Mouse (Mus musculus) erythroblast, embryonic 14.5 days (primary cell): Measurements from ENCODE around the gene Neb. TPM values are rescaled to one million over a fixed set of nuclear protein-coding genes. Genes with fewer than 3 reads are reported as not detected.
"Not testable (repeated sequence)": the region's sequence is repeated elsewhere in the genome, so short reads cannot be mapped to it uniquely, and the experiment has no call there.

Experiments used
- H3K27me3 ChIP-seq: 2 replicates; pipeline ENCODE4 v1.6.1; 2012; ENCODE audit warnings: inconsistent platforms; ENCODE audit not compliant: control insufficient read depth
- H3K36me3 ChIP-seq: 2 replicates; pipeline ENCODE4 v1.6.1; 2012; ENCODE audit warnings: mild to moderate bottlenecking, inconsistent platforms; ENCODE audit not compliant: control insufficient read depth
- H3K4me1 ChIP-seq: 2 replicates; pipeline ENCODE4 v1.6.1; 2012; ENCODE audit warnings: inconsistent platforms; ENCODE audit not compliant: control insufficient read depth
- H3K4me3 ChIP-seq: replicated peaks from 2 replicates; pipeline ENCODE3; 2012; ENCODE audit warnings: moderate library complexity, mild to moderate bottlenecking, inconsistent platforms
- H3K9me3 ChIP-seq: 2 replicates; pipeline ENCODE4 v1.6.1; 2012; ENCODE audit warnings: low read length, inconsistent platforms, mixed read lengths; ENCODE audit not compliant: control insufficient read depth
- GATA1 ChIP-seq: IDR thresholded peaks from 2 replicates; pipeline ENCODE4 v1.6.1; 2012; ENCODE audit warnings: low read length, inconsistent platforms, mixed read lengths
- TAL1 ChIP-seq: IDR thresholded peaks from 3 replicates; pipeline ENCODE4 v1.6.1; 2012; ENCODE audit warnings: low read length, inconsistent platforms, mixed read lengths
- polyA plus RNA-seq: library from polyadenylated mRNA; stranded (reverse); fragments of >175 nt; gene quantifications from 2 replicates; pipeline ENCODE4 v1.2.3, GENCODE M21; 2012

Gene Neb
- polyA plus RNA-seq, 1 experiment = not detected

DNA sequence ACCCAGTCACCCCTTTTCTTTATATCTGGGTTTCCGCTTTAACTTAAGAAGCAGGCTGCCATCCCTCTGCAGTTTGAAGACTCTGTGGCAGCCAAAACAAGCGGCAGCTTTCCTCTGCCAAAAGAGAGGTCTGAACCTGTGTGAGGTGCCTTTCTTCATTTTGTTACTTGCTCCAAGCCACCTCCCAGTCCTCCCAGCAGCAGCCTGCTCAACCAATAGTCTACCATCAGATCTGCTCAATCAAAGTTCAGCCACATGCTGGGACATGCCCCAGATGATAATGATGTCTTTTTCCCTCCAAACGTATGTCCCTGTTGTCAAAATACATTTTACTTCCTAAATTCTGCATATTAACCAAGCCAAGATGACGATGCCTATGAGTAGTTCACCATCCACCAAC lies 173.3 kb downstream of the Neb start:
- H3K9me3 ChIP-seq = no peaks in the 10 kb centered on the region
- H3K36me3 ChIP-seq = no peaks in the 10 kb centered on the region
- H3K27me3 ChIP-seq = no peaks in the 10 kb centered on the region
- no peak for TF ChIP-seq GATA1
- TF ChIP-seq TAL1 = no peak
- no peaks in the 10 kb centered on the region for H3K4me1 ChIP-seq
- no peak overlapping the region for H3K4me3 ChIP-seq

DNA sequence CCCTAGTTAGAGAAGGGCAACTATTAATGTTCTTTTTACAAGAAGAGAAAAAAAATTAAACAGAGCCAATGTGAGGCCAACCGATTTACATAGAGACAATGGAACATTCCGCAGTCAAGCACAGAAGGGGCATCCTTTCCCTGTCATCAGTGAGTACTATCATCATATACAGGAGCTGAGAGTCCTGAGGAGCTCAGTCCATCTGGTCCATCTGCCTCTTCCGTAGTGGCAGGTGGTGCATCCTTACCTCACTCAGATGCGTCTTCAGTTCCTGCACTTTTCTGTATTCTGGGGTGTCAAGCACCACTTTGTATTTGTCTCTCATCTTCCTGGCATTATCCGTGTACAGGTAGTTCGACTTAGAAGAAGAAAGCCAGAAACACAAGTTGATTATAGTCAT lies 184.6 kb downstream of the Neb start:
- Histone ChIP-seq H3K4me1 (no peaks in the 10 kb centered on the region), H3K36me3 (no peaks in the 10 kb centered on the region), H3K4me3 (no peak overlapping the region), H3K27me3 (no peaks in the 10 kb centered on the region), H3K9me3 (no peaks in the 10 kb centered on the region)
- no peak for TF ChIP-seq GATA1
- TF ChIP-seq TAL1 = no peak

DNA sequence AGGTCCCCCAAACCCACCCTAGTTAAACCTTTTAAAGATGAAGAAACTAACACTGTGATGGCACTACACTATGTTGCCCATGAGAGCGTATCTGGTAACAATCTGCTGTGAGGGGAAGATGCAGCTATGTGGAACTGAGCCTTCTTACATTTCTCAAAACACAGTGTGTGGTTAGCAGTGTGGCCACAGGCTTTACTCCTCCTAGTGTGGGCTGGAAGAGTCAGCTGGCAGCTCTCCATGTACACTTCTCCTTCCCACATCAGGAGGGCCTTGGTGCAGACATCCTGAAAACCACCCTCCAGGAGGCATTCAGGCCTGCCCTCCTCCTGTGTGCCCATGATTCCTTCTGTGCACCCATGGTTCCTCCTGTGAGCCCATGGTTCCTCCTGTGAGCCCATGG lies 198.6 kb downstream of the Neb start:
- Histone ChIP-seq H3K4me3 (no peak overlapping the region), H3K9me3 (no peaks in the 10 kb centered on the region), H3K36me3 (no peaks in the 10 kb centered on the region), H3K27me3 (no peaks in the 10 kb centered on the region), H3K4me1 (no peaks in the 10 kb centered on the region)
- TF ChIP-seq GATA1 = no peak
- TF ChIP-seq TAL1 = no peak

DNA sequence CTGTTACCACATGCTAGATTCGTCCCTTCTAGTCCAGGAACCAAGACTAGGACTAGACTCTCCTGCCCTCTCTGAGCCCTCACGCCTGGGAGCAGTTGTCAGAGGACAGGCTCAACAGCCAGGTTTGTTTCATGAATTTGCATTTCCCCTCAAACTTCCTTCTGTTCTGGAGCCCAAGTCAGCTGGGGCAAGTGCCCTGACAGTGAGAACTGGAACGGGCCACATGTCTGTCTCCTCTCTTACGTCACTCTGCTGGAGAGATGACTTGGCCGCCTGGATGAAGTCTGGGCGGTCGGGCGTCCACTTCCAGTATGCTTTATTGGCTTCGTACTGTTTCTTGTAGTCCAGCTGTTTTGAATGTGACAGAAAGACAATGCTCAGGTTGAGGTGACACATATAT lies 200.5 kb downstream of the Neb start:
- no peak for TF ChIP-seq GATA1
- H3K9me3 ChIP-seq = no peaks in the 10 kb centered on the region
- no peak overlapping the region for H3K4me3 ChIP-seq
- H3K36me3 ChIP-seq = no peaks in the 10 kb centered on the region
- no peaks in the 10 kb centered on the region for H3K27me3 ChIP-seq
- no peaks in the 10 kb centered on the region for H3K4me1 ChIP-seq

DNA sequence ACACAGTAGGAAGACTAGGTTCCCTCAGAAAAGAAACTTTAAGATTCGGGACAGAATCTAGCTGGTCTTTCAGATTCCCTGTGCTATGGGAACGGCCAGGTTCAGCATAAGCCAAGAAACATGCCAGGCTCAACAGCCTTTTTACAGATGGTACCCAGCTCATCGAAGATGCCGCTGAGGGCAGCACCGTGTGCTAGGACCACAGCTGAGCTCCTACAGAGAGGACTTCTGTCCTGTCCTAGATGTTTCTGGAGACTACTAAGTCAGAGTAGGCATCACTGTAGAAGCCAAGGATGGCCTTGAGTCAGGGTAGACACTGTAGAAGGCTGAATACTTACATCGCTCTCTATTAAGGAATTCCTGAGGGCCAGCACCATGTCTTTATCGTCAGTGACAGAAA lies 201.1 kb downstream of the Neb start:
- TF ChIP-seq TAL1 (no peak), GATA1 (no peak)
- Histone ChIP-seq H3K9me3 (no peaks in the 10 kb centered on the region), H3K4me3 (no peak overlapping the region), H3K36me3 (no peaks in the 10 kb centered on the region), H3K27me3 (no peaks in the 10 kb centered on the region), H3K4me1 (no peaks in the 10 kb centered on the region)

DNA sequence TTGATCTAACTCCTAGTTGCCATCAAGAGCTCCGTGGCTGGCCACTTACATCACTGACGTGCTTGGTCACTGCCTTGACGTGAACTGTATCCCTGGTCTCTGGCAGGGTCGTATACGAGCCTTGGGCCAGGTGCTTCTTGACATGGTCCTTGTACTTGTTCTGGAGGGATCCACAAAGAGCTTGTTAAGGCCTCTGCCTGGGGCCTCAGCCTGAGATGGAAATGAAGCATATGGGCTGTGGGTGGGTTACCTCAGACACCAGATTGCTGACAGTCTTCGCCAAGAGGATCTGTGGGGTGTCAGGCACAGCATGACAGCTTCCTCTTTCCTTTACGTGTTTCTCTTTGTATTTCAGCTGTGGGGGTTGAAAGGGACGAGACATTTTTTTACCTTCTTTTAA lies 201.7 kb downstream of the Neb start:
- TF ChIP-seq GATA1 (no peak), TAL1 (no peak)
- H3K27me3 ChIP-seq = no peaks in the 10 kb centered on the region
- H3K4me1 ChIP-seq = no peaks in the 10 kb centered on the region
- H3K9me3 ChIP-seq = no peaks in the 10 kb centered on the region
- no peaks in the 10 kb centered on the region for H3K36me3 ChIP-seq
- H3K4me3 ChIP-seq = no peak overlapping the region

DNA sequence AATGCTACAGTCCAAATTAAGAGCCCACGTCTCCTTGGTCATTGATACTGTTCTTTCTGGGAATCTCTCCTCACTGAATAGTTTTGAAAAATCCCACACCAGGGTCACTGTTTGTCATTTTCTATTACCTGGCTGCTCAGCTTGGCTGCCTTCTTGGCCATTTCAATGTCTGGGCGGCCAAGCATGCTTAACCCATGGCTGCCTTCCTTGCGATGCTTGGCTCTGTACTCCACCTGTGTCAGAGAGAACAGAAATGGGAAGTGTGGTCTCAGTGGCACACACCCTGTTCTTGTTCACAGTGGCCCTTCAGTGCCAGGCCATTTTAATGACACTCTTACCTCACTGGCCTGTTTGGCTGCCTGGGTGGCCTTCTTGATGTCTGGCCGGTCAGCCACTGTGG lies 203.3 kb downstream of the Neb start:
- no peak overlapping the region for H3K4me3 ChIP-seq
- no peaks in the 10 kb centered on the region for H3K36me3 ChIP-seq
- TF ChIP-seq GATA1 (no peak), TAL1 (no peak)
- H3K9me3 ChIP-seq = no peaks in the 10 kb centered on the region
- no peaks in the 10 kb centered on the region for H3K27me3 ChIP-seq
- H3K4me1 ChIP-seq = no peaks in the 10 kb centered on the region

DNA sequence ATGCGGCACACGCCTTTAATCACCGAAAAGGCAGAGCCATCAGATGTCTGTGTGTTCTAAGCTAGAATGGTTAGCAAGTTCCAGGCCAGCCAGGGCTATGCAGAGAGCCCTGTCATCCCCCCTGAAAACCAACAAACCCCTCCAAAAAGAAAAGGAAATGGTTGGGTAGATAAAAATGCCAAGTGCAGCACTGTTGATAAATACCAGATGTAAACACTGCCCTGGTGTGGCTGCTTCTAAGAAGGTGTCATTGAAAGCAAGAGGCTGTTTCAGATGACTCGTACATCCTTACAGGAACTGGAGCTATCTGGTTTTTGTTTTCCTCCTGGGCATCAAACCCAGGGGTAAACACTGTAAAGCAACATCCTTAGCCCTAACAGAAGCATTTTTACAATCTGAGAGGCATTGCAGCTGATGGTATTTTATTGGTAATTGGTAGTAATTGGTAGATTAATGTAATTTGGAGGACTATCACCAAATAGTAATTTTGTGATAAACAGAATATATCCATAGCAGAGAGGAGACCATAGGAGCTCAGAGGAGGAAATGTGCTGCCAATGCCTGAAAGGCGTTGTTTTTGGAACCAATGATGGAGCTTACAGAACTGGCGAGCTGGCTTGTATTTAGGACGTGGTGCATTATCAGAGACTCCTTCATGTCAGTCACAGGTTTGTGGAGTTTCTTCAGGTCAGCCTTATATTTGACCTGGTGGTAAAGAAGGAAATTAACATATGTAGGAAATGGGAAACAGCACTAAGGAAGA lies 208.8 kb downstream of the Neb start:
- no peaks in the 10 kb centered on the region for H3K9me3 ChIP-seq
- H3K4me1 ChIP-seq = no peaks in the 10 kb centered on the region

DNA sequence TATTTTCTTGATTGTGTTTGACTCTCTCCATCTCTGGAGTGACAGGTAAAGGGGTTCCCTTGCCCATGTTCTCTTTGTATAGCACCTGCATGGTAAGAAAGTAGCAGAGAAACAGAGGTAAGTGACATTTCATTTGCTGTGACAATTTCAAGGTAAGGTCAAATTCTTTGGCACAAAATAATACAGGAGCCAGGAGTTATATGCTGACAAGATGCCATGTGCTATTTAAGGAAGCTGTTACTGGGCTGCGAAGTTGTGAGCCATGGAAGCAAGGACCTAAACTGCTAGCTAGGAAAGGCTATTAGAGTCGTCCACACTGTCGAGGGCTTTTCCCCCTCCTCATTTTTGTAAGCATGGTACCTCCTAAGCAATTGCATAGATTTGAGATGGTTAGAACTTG lies 225.2 kb downstream of the Neb start:
- Histone ChIP-seq H3K27me3 (no peaks in the 10 kb centered on the region), H3K9me3 (no peaks in the 10 kb centered on the region), H3K4me1 (no peaks in the 10 kb centered on the region), H3K36me3 (no peaks in the 10 kb centered on the region), H3K4me3 (no peak overlapping the region)
- no peak for TF ChIP-seq GATA1
- no peak for TF ChIP-seq TAL1

More for the DNA sequence above, 208.8 kb downstream of the Neb start:
- Histone ChIP-seq H3K36me3 (no peaks in the 10 kb centered on the region), H3K27me3 (no peaks in the 10 kb centered on the region), H3K4me3 (no peak overlapping the region)
- TF ChIP-seq GATA1 = no peak
- TF ChIP-seq TAL1 = no peak

DNA sequence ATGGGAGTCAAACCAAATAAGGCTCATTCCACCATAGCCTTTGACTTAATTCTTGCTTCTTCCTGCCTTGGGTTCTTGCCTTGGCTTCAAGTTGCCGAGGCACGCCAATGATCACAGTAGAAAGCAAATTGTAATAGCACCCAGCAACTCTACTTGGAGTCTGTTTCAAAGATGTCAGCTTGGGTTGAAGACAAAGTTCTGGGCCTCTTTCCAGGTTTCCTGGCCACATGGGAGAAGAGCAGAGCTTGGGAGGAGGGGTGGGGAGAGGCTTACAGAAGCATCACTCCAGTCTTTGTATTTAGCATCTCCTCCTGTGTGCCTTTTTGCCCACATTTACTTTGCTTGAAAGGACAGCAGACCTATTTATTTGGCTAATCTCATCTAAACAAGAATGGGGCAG lies 244.9 kb downstream of the Neb start:
- H3K4me3 ChIP-seq = no peak overlapping the region
- H3K36me3 ChIP-seq = peaks cover 26% of the 10 kb centered on the region
- 0 out of 2 replicates have a peak, but pooled peaks cover 3% of the 10 kb centered on the region for H3K9me3 ChIP-seq
- no peaks in the 10 kb centered on the region for H3K27me3 ChIP-seq
- TF ChIP-seq GATA1 = no peak
- no peaks in the 10 kb centered on the region for H3K4me1 ChIP-seq

DNA sequence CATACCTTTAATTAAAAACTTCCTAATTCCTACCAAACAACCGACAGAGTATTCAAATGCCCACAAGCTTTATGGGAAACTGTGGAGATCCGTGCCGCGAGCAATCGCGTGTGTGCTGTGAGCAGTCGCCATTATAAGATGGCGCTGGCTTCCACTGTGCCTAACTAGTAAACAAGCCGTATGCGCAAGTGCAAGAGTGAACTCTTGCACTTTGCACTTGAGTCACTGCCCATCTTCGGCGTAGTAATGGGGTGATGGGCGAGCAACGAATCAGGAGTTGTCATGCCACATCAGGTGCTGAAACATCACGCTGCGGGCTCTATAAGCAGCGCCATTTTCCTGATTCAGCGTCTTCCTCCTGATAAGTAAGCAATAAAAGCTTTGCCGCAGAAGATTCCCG lies 246.9 kb downstream of the Neb start:
- peaks cover 11% of the 10 kb centered on the region for H3K9me3 ChIP-seq
- H3K4me1 ChIP-seq, H3K27me3 ChIP-seq, H3K4me3 ChIP-seq: not testable (repeated sequence)
- H3K36me3 ChIP-seq = peaks cover 29% of the 10 kb centered on the region
